ENCODE assay signal across 17 mouse cellular contexts in the genomic region with DNA sequence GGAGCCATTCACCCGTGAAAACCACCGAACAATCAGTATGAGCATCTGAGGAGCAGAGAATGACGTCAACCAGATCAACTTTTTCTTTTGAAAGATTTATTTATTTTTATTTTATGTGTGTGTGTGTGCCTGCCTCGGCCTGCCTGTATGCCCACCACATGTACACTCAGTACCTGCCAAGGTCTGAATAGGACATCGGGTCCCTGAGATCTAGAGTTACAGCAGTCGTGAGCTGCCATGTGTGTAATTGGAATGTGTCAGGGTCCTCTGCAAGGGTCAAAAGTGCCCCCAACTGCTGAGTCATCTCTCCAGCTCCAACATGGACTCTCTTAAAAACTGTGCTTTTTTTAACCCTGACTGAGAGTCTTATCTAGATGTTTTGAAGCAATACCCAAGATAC.
"Had no signal": no experiment of that assay in that cellular context is flagged by ENCODE, and none has a peak within 500 bp of the region (broad histone marks: within the 10 kb centered on the region; RNA-seq: fewer than 3 reads in every experiment).

No protein-coding gene starts in this region.

- DNase-seq: liver, postnatal 0 days; lung, adult 2 months; lung, postnatal 14 days; lung, postnatal 36 days; right cerebral cortex, postnatal 14 days; thymus, adult 2 months; thymus, postnatal 25 days; thymus, postnatal 4 days had no signal

- H3K4me3 ChIP-seq: lung, embryonic 15.5 days; megakaryocyte, embryonic 14.5 days; midbrain, embryonic 12.5 days; midbrain, embryonic 15.5 days; neural tube, embryonic 12.5 days; stomach, embryonic 15.5 days had no signal

- H3K4me1 ChIP-seq: lung, embryonic 15.5 days; megakaryocyte, embryonic 14.5 days; midbrain, embryonic 12.5 days; midbrain, embryonic 15.5 days; neural tube, embryonic 12.5 days; stomach, embryonic 15.5 days had no signal

- H3K36me3 ChIP-seq: lung, embryonic 15.5 days; midbrain, embryonic 12.5 days; midbrain, embryonic 15.5 days; neural tube, embryonic 12.5 days; stomach, embryonic 15.5 days had no signal

- H3K4me2 ChIP-seq: lung, embryonic 15.5 days; midbrain, embryonic 12.5 days; midbrain, embryonic 15.5 days; neural tube, embryonic 12.5 days; stomach, embryonic 15.5 days had no signal

- ATAC-seq: liver, postnatal 0 days; lung, postnatal 0 days; midbrain, embryonic 15.5 days had no signal

- H3K9me3 ChIP-seq: lung, embryonic 15.5 days; megakaryocyte, embryonic 14.5 days; midbrain, embryonic 12.5 days; midbrain, embryonic 15.5 days; neural tube, embryonic 12.5 days; stomach, embryonic 15.5 days had no signal

- H3K9ac ChIP-seq: liver, postnatal 0 days; lung, embryonic 15.5 days; midbrain, embryonic 12.5 days; midbrain, embryonic 15.5 days; neural tube, embryonic 12.5 days; stomach, embryonic 15.5 days had no signal

- H3K27me3 ChIP-seq: lung, embryonic 15.5 days; megakaryocyte, embryonic 14.5 days; midbrain, embryonic 12.5 days; midbrain, embryonic 15.5 days; neural tube, embryonic 12.5 days; stomach, embryonic 15.5 days had no signal

- H3K27ac ChIP-seq: lung, embryonic 15.5 days; macrophage; midbrain, embryonic 12.5 days; midbrain, embryonic 15.5 days; neural tube, embryonic 12.5 days; stomach, embryonic 15.5 days; stomach, postnatal 0 days had no signal
